7 mouse cellular contexts compared by ENCODE assay signal in the genomic region with DNA sequence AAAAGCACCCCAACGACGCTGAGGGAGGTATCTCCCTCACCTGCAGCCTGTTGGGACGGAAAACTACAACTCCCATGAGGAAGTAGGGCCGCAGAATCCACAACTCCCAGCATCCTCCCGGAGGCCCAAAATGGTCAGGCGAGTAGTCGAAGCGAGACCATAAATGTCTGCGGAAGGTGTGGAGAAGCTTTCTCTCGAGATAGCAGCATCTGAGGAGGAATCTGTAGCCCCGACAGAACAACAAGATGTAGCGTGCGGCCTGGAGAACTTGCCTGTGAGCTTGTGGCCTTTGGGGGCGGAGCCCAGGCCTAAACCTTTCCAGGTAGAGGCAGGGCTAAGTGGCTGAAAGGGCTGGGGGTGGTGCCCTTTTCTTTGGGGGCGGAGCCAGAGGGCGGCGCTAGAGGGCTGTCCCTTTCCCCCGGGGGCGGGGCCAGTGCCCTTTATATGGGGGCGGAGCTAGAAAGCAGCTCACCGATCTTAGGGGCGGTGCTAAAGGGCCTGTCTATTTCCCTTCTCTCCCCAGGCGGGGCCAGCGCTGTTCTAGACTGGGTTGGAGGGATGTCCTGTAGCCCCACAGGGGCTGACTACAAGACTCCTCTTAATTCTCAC. TPM values are rescaled to one million over a fixed set of nuclear protein-coding genes. Genes with fewer than 3 reads are reported as not detected.
DNase-seq lines count a peak whose midpoint lies in the region; ATAC-seq lines count a peak whose summit lies in the region.

A gene (plus strand): TSS at position 128 of the 609 bp plus-strand sequence.

- no peaks in the 10 kb centered on the region for H3K4me1 ChIP-seq in embryonic facial prominence, embryonic 11.5 days (ENCODE audit: control insufficient read depth, insufficient read depth, low read length)
- H3K4me1 ChIP-seq in limb, embryonic 11.5 days (ENCODE audit: control insufficient read depth, insufficient read depth, low read length): no peaks in the 10 kb centered on the region
- no peaks in the 10 kb centered on the region for H3K4me1 ChIP-seq in midbrain, embryonic 14.5 days (ENCODE audit: control insufficient read depth, insufficient read depth, low read length)

- H3K9me3 ChIP-seq in embryonic facial prominence, embryonic 11.5 days (replicated peaks; ENCODE audit: control insufficient read depth, low read length): no peaks in the 10 kb centered on the region
- H3K9me3 ChIP-seq in limb, embryonic 11.5 days (ENCODE audit: control insufficient read depth, low read length): no peaks in the 10 kb centered on the region
- no peaks in the 10 kb centered on the region for H3K9me3 ChIP-seq in midbrain, embryonic 14.5 days (ENCODE audit: control insufficient read depth, low read length)

- peak within 1 kb of the TSS; percentile 65 for H3K9ac ChIP-seq in embryonic facial prominence, embryonic 11.5 days (replicated peaks; ENCODE audit: low read length)
- peak within 1 kb of the TSS; percentile 61 for H3K9ac ChIP-seq in limb, embryonic 11.5 days (ENCODE audit: low read length)
- peak within 1 kb of the TSS; percentile 63 for H3K9ac ChIP-seq in midbrain, embryonic 14.5 days (replicated peaks; ENCODE audit: low read length)

- H3K4me3 ChIP-seq in embryonic facial prominence, embryonic 11.5 days (ENCODE audit: low read depth, low read length): peak within 1 kb of the TSS; percentile 50
- H3K4me3 ChIP-seq in limb, embryonic 11.5 days (ENCODE audit: low read depth, low read length): peak within 1 kb of the TSS; percentile 39
- peak within 1 kb of the TSS; percentile 52 for H3K4me3 ChIP-seq in midbrain, embryonic 14.5 days (replicated peaks; ENCODE audit: low read depth, low read length)

- peak within 1 kb of the TSS; percentile 48 for H3K4me2 ChIP-seq in embryonic facial prominence, embryonic 11.5 days (ENCODE audit: low read depth, low read length)
- peak within 1 kb of the TSS; percentile 41 for H3K4me2 ChIP-seq in limb, embryonic 11.5 days (ENCODE audit: low read depth, severe bottlenecking)
- peak within 1 kb of the TSS; percentile 54 for H3K4me2 ChIP-seq in midbrain, embryonic 14.5 days (ENCODE audit: low read length)

- peak within 1 kb of the TSS; percentile 48; the same call in 1 of the 2 replicates for H3K27ac ChIP-seq in embryonic facial prominence, embryonic 11.5 days (replicated peaks; ENCODE audit: low read depth, low read length)
- H3K27ac ChIP-seq in limb, embryonic 11.5 days (replicated peaks; ENCODE audit: low read depth, low read length): no peak within 1 kb of the TSS
- peak within 1 kb of the TSS; percentile 91 for H3K27ac ChIP-seq in midbrain, embryonic 14.5 days (replicated peaks; ENCODE audit: low read depth, low read length)

- no peaks in the 10 kb centered on the region for H3K27me3 ChIP-seq in embryonic facial prominence, embryonic 11.5 days (ENCODE audit: control insufficient read depth, insufficient read depth, low read length)
- H3K27me3 ChIP-seq in limb, embryonic 11.5 days (ENCODE audit: control insufficient read depth, insufficient read depth, low read length): no peaks in the 10 kb centered on the region
- no peaks in the 10 kb centered on the region for H3K27me3 ChIP-seq in midbrain, embryonic 14.5 days (ENCODE audit: control insufficient read depth, insufficient read depth, low read length)

- DNase-seq in adrenal gland, postnatal 14 days: peak; percentile 99
- DNase-seq in embryonic facial prominence, embryonic 11.5 days (ENCODE audit: low spot score): peak; percentile 97
- peak; percentile 99 for DNase-seq in heart, adult 11 months
- DNase-seq in kidney, adult 18-20 months: peak; percentile 99
- peak; percentile 98 for DNase-seq in limb, embryonic 11.5 days (ENCODE audit: low spot score)
- peak; percentile 98 for DNase-seq in midbrain, embryonic 14.5 days
- peak; percentile 96 to 99 for DNase-seq in spleen, adult 18-20 months

- under 1% methylated on average over 24 of the region's 24 CpGs for WGBS in embryonic facial prominence, embryonic 11.5 days
- WGBS in limb, embryonic 11.5 days: 1% methylated on average over 24 of the region's 24 CpGs
- 1% methylated on average over 24 of the region's 24 CpGs for WGBS in midbrain, embryonic 14.5 days

- H3K36me3 ChIP-seq in embryonic facial prominence, embryonic 11.5 days (replicated peaks; ENCODE audit: control insufficient read depth, insufficient read depth, low read depth, low read length): no peaks in the 10 kb centered on the region
- H3K36me3 ChIP-seq in limb, embryonic 11.5 days (ENCODE audit: control insufficient read depth, insufficient read depth, low read length): no peaks in the 10 kb centered on the region
- H3K36me3 ChIP-seq in midbrain, embryonic 14.5 days (ENCODE audit: control insufficient read depth, insufficient read depth, low read length): no peaks in the 10 kb centered on the region

- ATAC-seq in embryonic facial prominence, embryonic 11.5 days (replicated peaks; ENCODE audit: insufficient number of reproducible peaks, low FRiP score, low TSS enrichment, low read depth): peak; percentile 99
- ATAC-seq in limb, embryonic 11.5 days (ENCODE audit: insufficient number of reproducible peaks, low FRiP score, low TSS enrichment, low read depth): peak; percentile 98
- peak; percentile 96 for ATAC-seq in midbrain, embryonic 14.5 days (ENCODE audit: low FRiP score, low TSS enrichment)

RNA-seq across cellular contexts. Expression of the gene that starts here (rescaled TPM):
- total RNA-seq in adrenal gland, postnatal 14 days (2021): 6.0 and 6.1 TPM in 2 replicates
- polyA plus RNA-seq in embryonic facial prominence, embryonic 11.5 days (2014; fragmentation: Nextera tagmentation; extraction: Ambion mirVana): 8.4 and 10.4 TPM in 2 replicates
- polyA plus RNA-seq in limb, embryonic 11.5 days (2014; fragmentation: Nextera tagmentation; extraction: Ambion mirVana): 8.7 and 8.9 TPM in 2 replicates
- polyA plus RNA-seq in midbrain, embryonic 14.5 days (2014; fragmentation: Nextera tagmentation; extraction: Ambion mirVana): 5.5 and 8.5 TPM in 2 replicates
